Mouse (Mus musculus): Measurements from ENCODE around the gene Olfr237-ps1. TPM values are rescaled to one million over a fixed set of nuclear protein-coding genes. Genes with fewer than 3 reads are reported as not detected.
"Not testable (repeated sequence)": the region's sequence is repeated elsewhere in the genome, so short reads cannot be mapped to it uniquely, and the experiment has no call there.

The Olfr237-ps1 gene
- not detected in 2 replicates for polyA plus RNA-seq (2015; fragmentation: Nextera tagmentation; extraction: Ambion mirVana)

- not testable (repeated sequence) for ATAC-seq (ENCODE audit: low FRiP score, low read depth); H3K27ac ChIP-seq; H3K27me3 ChIP-seq; H3K9me3 ChIP-seq; H3K4me2 ChIP-seq (replicated peaks); H3K36me3 ChIP-seq; H3K4me3 ChIP-seq; H3K4me1 ChIP-seq; H3K9ac ChIP-seq
- 98% methylated on average over 2 of the region's 2 CpGs for WGBS
These were observed at the start of gene Olfr237-ps1 for GRCm38 (mm10) chr6:43146267-43146666. Gene Olfr237-ps1, plus strand, starts transcription at chr6:43146567.

DNA sequence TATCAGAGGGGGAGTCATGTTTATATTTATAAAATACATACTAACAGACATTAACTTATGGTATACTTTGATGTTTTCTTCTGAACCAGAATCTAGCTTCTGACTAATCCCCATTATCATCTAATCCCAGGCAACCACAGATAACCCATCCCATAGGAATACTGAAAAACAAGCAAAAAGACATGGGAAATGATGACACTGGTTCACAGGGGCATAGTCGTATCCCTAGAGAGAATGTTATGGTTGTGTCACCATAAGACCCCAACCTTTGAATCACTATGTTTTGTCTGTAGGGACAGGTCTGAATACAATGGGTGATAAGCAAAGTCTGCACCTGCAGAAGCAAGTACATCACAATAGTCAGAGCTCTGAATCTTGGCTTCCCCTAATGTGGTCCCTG, 40.3 kb upstream of the Olfr237-ps1 start, which contains the start of gene Olfr441:
TSS of gene Olfr441 (plus strand) at position 301 of the 400 bp plus-strand sequence.
- not testable (repeated sequence) for H3K27ac ChIP-seq; H3K27me3 ChIP-seq; H3K36me3 ChIP-seq; H3K4me2 ChIP-seq (replicated peaks); H3K9ac ChIP-seq; H3K9me3 ChIP-seq; ATAC-seq (ENCODE audit: low FRiP score, low read depth); H3K4me3 ChIP-seq; H3K4me1 ChIP-seq
- WGBS, result 87% methylated on average over 1 of the region's 1 CpGs

- 70% methylated on average over 1 of the region's 1 CpGs for WGBS
- no peak for ATAC-seq (ENCODE audit: low FRiP score, low read depth)
- no peak overlapping the region for H3K4me2 ChIP-seq (replicated peaks)
These were observed 13.1 kb downstream of the Olfr237-ps1 start for GRCm38 (mm10) chr6:43159502-43159901.

GRCm38 (mm10) chr6:43162982-43163381, 16.6 kb downstream of the Olfr237-ps1 start, which contains the start of gene Olfr437:
Gene Olfr437, plus strand, starts transcription at chr6:43163282.
- 73% methylated on average over 3 of the region's 3 CpGs for WGBS
- H3K36me3 ChIP-seq, result no peaks in the 10 kb centered on the region
- no peak within 1 kb of the TSS for H3K4me2 ChIP-seq (replicated peaks)
- H3K9ac ChIP-seq, result no peak within 1 kb of the TSS
- no peak within 1 kb of the TSS for H3K27ac ChIP-seq
- ATAC-seq (ENCODE audit: low FRiP score, low read depth), result no peak
- no peak within 1 kb of the TSS for H3K4me3 ChIP-seq
- no peaks in the 10 kb centered on the region for H3K4me1 ChIP-seq
- H3K27me3 ChIP-seq, result no peaks in the 10 kb centered on the region
- no peaks in the 10 kb centered on the region for H3K9me3 ChIP-seq

More at GRCm38 (mm10) chr6:43159502-43159901, 13.1 kb downstream of the Olfr237-ps1 start:
- no peak overlapping the region for H3K9ac ChIP-seq
- no peaks in the 10 kb centered on the region for H3K36me3 ChIP-seq
- no peaks in the 10 kb centered on the region for H3K9me3 ChIP-seq
- no peak overlapping the region for H3K27ac ChIP-seq
- H3K4me3 ChIP-seq, result no peak overlapping the region
- no peaks in the 10 kb centered on the region for H3K27me3 ChIP-seq
- H3K4me1 ChIP-seq, result no peaks in the 10 kb centered on the region

GRCm38 (mm10) chr6:43167246-43167645, 20.9 kb downstream of the Olfr237-ps1 start:
- Histone ChIP-seq H3K9me3 (no peaks in the 10 kb centered on the region), H3K4me3 (no peak overlapping the region), H3K4me2 (replicated peaks) (no peak overlapping the region), H3K27ac (no peak overlapping the region), H3K9ac (no peak overlapping the region), H3K4me1 (no peaks in the 10 kb centered on the region), H3K27me3 (no peaks in the 10 kb centered on the region), H3K36me3 (no peaks in the 10 kb centered on the region)
- no peak for ATAC-seq (ENCODE audit: low FRiP score, low read depth)
- WGBS, result over 99% methylated on average over 4 of the region's 4 CpGs

GRCm38 (mm10) chr6:43171840-43172239, 25.5 kb downstream of the Olfr237-ps1 start, which contains the start of gene Olfr13:
Gene Olfr13, plus strand, starts transcription at chr6:43172140.
- no peaks in the 10 kb centered on the region for H3K9me3 ChIP-seq
- H3K27me3 ChIP-seq, result no peaks in the 10 kb centered on the region
- no peak within 1 kb of the TSS for H3K27ac ChIP-seq
- no peaks in the 10 kb centered on the region for H3K36me3 ChIP-seq
- no peak within 1 kb of the TSS for H3K4me2 ChIP-seq (replicated peaks)
- no peaks in the 10 kb centered on the region for H3K4me1 ChIP-seq
- H3K9ac ChIP-seq, result no peak within 1 kb of the TSS
- 69% methylated on average over 4 of the region's 4 CpGs for WGBS
- no peak for ATAC-seq (ENCODE audit: low FRiP score, low read depth)
- H3K4me3 ChIP-seq, result no peak within 1 kb of the TSS

DNA sequence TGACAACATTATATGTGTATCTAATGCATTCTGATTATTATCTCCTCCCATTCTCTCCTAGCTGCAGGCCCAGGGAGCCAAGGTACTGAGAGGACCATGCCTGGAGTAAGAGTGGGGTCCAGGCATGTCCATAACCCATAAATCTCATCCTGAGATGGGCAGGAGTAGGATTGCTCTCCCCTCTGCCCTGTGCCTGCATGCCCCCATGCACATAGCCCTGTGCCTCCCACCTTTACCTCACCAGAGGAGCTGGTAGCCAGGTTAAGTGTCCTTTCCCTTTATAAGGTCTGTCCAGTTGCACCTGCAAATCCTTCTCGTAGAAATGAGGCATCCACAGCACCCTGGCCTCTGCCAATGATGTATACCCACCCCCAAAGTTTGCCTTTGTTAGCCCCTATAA, 31.8 kb downstream of the Olfr237-ps1 start:
- Histone ChIP-seq H3K4me3 (no peak overlapping the region), H3K9ac (no peak overlapping the region), H3K27me3 (no peaks in the 10 kb centered on the region), H3K4me1 (no peaks in the 10 kb centered on the region), H3K27ac (no peak overlapping the region), H3K9me3 (no peaks in the 10 kb centered on the region), H3K4me2 (replicated peaks) (no peak overlapping the region), H3K36me3 (no peaks in the 10 kb centered on the region)
- ATAC-seq (ENCODE audit: low FRiP score, low read depth), result no peak
- WGBS, result 59% methylated on average over 1 of the region's 1 CpGs

- WGBS, result 70% methylated on average over 6 of the region's 6 CpGs
- Histone ChIP-seq H3K4me1 (no peaks in the 10 kb centered on the region), H3K4me2 (replicated peaks) (no peak overlapping the region), H3K9ac (no peak overlapping the region), H3K36me3 (no peaks in the 10 kb centered on the region), H3K9me3 (no peaks in the 10 kb centered on the region), H3K27ac (no peak overlapping the region), H3K4me3 (no peak overlapping the region), H3K27me3 (no peaks in the 10 kb centered on the region)
- ATAC-seq (ENCODE audit: low FRiP score, low read depth), result no peak
These were observed 32.5 kb downstream of the Olfr237-ps1 start for GRCm38 (mm10) chr6:43178584-43179501.

DNA sequence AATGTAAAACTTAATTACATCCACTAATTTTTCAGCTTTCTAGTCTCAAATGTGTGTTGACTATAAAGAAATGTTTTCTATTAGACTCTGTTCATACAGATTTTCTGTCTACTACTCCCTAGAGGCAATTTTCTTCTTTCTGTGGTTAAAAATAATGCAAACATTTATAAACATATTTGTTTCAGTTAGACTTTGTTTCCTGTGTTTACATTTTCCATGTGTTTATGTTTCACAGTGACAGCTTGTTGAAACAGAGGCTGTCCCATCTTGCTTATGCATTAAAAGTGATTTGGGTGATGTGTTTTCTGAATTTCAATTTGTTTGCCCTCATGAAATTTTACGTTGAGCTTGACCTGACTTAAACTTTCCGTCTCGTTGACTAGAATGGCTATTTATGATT, 44.6 kb downstream of the Olfr237-ps1 start:
- Histone ChIP-seq H3K27ac (no peak overlapping the region), H3K4me2 (replicated peaks) (no peak overlapping the region), H3K27me3 (no peaks in the 10 kb centered on the region), H3K9ac (no peak overlapping the region), H3K4me3 (no peak overlapping the region), H3K36me3 (no peaks in the 10 kb centered on the region), H3K4me1 (no peaks in the 10 kb centered on the region), H3K9me3 (no peaks in the 10 kb centered on the region)
- WGBS, result 81% methylated on average over 3 of the region's 3 CpGs
- no peak for ATAC-seq (ENCODE audit: low FRiP score, low read depth)

- H3K4me1 ChIP-seq, result no peaks in the 10 kb centered on the region
- H3K36me3 ChIP-seq, result no peaks in the 10 kb centered on the region
- H3K9me3 ChIP-seq, result no peaks in the 10 kb centered on the region
- H3K4me3 ChIP-seq, result no peak within 1 kb of the TSS
- H3K27ac ChIP-seq, result no peak within 1 kb of the TSS
- no peak within 1 kb of the TSS for H3K9ac ChIP-seq
- no peak within 1 kb of the TSS for H3K4me2 ChIP-seq (replicated peaks)
- ATAC-seq (ENCODE audit: low FRiP score, low read depth), result no peak
- no peaks in the 10 kb centered on the region for H3K27me3 ChIP-seq
These were observed 50.4 kb downstream of the Olfr237-ps1 start, which contains the start of gene Olfr435 for GRCm38 (mm10) chr6:43196781-43197180. Gene Olfr435, plus strand, starts transcription at chr6:43197146.

GRCm38 (mm10) chr6:43198094-43198493, 51.7 kb downstream of the Olfr237-ps1 start:
- H3K4me2 ChIP-seq (replicated peaks), result no peak overlapping the region
- H3K9me3 ChIP-seq, result no peaks in the 10 kb centered on the region
- no peaks in the 10 kb centered on the region for H3K27me3 ChIP-seq
- H3K4me3 ChIP-seq, result no peak overlapping the region
- ATAC-seq (ENCODE audit: low FRiP score, low read depth), result no peak
- no peaks in the 10 kb centered on the region for H3K36me3 ChIP-seq
- H3K27ac ChIP-seq, result no peak overlapping the region
- no peak overlapping the region for H3K9ac ChIP-seq
- no peaks in the 10 kb centered on the region for H3K4me1 ChIP-seq
- WGBS, result 87% methylated on average over 3 of the region's 3 CpGs

- Histone ChIP-seq H3K4me3 (no peak overlapping the region), H3K4me1 (no peaks in the 10 kb centered on the region), H3K4me2 (replicated peaks) (no peak overlapping the region), H3K27ac (no peak overlapping the region), H3K36me3 (no peaks in the 10 kb centered on the region), H3K9ac (no peak overlapping the region), H3K27me3 (no peaks in the 10 kb centered on the region), H3K9me3 (no peaks in the 10 kb centered on the region)
- ATAC-seq (ENCODE audit: low FRiP score, low read depth), result no peak
These were observed 56.4 kb downstream of the Olfr237-ps1 start for GRCm38 (mm10) chr6:43202786-43203185.
